Mouse (Mus musculus) retina, postnatal 7 days (tissue): ENCODE data around the gene Dcaf11.

Experiments used
- DNase-seq: peaks from one replicate; pipeline ENCODE4 v3.0.0-alpha.2; 2012; ENCODE audit warnings: low read depth, low spot score

The Dcaf11 gene

GRCm38 (mm10) chr14:55616844-55617243 lies 57.0 kb downstream of the Dcaf11 start:
- DNase-seq: no peak

GRCm38 (mm10) chr14:55617822-55618221 lies 58.0 kb downstream of the Dcaf11 start, which contains the start of gene Rec8:
TSS of gene Rec8 (plus strand) at chr14:55618037.
- DNase-seq: no peak

GRCm38 (mm10) chr14:55618486-55619195 lies 58.8 kb downstream of the Dcaf11 start:
- no peak for DNase-seq
